Mouse (Mus musculus) brown adipose tissue, adult 24 weeks (tissue): ENCODE data around the gene Tpmt. TPM values are rescaled to one million over a fixed set of nuclear protein-coding genes. Genes with fewer than 3 reads are reported as not detected.

Experiments
- H3K27ac ChIP-seq: fragments of 200-500 bp; replicated peaks from 2 replicates; pipeline ENCODE4 v1.5.1; 2012; ENCODE audit warnings: low read depth, mild to moderate bottlenecking, low read length
- H3K4me1 ChIP-seq: fragments of 200-500 bp; 2 replicates; pipeline ENCODE4 v1.6.1; 2012; ENCODE audit warnings: low read length, mixed read lengths; ENCODE audit not compliant: control insufficient read depth, insufficient read depth, insufficient read length
- H3K4me3 ChIP-seq: fragments of 200-500 bp; 2 replicates; pipeline ENCODE4 v1.5.1; 2012; ENCODE audit warnings: low read depth, mild to moderate bottlenecking, low read length, moderate library complexity; ENCODE audit not compliant: insufficient read depth
- polyA plus RNA-seq: library from polyadenylated mRNA; stranded (reverse); fragments of >200 nt; gene quantifications from 2 replicates; pipeline ENCODE4 v1.2.4, GENCODE M21; 2012; ENCODE audit not compliant: missing spikeins, insufficient read depth, insufficient read length

Tpmt gene
- polyA plus RNA-seq, 1 experiment: 32.8 TPM

DNA sequence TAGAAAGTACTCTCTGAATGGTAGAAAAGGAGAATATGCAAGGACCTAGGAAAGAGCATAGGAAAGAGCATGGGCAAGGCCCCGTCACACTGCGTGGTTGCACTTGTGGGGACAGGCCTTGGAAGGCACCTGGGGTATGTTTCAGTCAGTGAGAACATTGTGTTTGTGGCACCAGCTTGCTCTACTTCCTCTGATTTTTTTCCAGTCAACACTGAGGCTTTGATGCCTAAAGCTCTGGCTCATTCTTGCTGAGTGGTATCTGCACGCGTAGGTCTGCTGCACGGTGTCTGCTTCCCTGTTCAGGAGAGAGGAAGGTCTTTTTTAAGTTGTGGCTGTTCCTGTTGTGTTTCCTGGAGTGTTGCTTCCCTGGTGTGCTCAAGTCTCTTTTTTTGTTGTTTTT, 12.2 kb upstream of the Tpmt start:
- H3K27ac ChIP-seq: no peak overlapping the region
- H3K4me3 ChIP-seq: no peak overlapping the region
- no peaks in the 10 kb centered on the region for H3K4me1 ChIP-seq

DNA sequence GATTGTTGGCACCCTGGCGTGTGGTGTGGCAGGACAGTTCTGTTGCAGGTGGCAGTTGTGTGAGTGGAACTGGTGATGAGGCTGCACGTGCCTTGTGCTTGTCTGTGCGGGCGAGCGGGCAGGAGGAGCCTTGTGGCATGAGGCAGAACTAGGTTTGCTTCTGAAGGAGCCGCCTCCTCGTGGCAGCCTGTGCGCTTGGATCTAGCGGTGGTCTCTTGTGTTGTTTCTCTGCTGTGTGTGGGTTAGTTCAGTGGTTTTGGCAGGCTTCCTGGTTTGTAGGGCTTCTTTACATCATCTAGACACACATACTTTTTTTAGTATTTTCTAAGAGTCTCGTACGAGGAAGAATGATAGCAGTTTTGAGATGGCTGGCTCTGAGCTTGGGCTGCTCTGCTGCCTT, 11.6 kb upstream of the Tpmt start:
- Histone ChIP-seq H3K27ac (no peak overlapping the region), H3K4me1 (no peaks in the 10 kb centered on the region), H3K4me3 (no peak overlapping the region)

DNA sequence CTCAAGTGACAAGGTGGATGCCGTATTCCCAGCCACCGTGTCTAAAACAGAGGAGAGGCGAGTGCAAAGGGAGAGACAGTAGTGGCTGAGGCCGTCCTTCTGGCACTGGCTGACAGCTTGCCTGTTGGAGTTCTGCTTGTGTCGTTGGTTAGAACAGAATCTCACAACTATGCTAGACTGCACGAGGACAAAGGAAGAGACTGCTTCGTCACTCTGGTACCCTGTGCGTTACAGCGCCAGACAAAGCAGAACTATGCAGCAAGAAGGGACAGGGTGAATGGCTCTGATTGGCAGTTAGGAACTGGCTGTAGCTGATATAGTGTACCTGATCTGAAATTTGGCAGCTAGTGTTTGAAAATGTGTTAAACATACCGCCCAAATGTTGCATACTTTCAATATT, 9.4 kb upstream of the Tpmt start:
- no peaks in the 10 kb centered on the region for H3K4me1 ChIP-seq
- H3K27ac ChIP-seq: no peak overlapping the region
- H3K4me3 ChIP-seq: no peak overlapping the region

DNA sequence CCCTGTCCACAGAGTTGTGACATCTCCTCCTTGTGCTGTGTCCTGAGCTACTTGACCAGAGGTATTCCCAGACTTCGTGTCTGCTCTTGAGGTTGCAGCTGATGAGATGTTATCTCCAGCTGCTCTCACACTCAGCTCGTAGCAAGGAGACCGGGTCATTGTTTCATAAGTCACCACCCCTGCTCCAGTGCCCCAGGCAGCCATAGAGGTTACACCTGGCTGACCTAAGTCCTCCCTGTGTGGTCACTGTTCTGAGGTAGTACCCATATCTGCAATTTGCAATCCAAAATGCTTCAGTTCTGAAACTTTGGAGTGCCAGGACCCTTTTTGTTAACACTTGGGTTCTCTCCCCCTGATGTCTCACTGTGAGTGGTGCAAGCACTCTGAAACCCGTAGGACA, 5.5 kb upstream of the Tpmt start:
- H3K27ac ChIP-seq: no peak overlapping the region

DNA sequence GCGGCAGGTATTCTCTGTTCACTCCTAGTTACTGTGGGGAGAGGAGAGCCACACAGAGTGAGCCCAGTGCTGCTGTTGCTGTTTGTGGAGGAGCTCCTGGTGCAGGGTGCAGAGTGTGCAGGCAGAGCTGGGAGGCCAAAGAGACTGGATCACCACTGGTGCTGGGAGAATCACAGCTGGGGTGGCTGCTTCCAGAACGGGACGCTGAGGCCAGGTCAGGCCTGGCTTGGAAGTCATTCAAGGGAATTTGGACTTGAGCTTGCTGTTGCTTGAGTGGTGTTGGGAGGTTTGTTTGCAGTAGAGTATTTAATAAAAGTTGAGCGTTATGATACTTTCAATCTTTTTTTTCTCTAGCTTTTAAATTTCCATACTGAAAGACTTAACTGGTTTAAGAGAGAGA, 3.5 kb upstream of the Tpmt start:
- Histone ChIP-seq H3K4me1 (0 out of 2 replicates have a peak, but pooled peaks cover 5% of the 10 kb centered on the region), H3K4me3 (no peak overlapping the region), H3K27ac (no peak overlapping the region)

More for the DNA sequence above, 5.5 kb upstream of the Tpmt start:
- no peak overlapping the region for H3K4me3 ChIP-seq
- no peaks in the 10 kb centered on the region for H3K4me1 ChIP-seq

DNA sequence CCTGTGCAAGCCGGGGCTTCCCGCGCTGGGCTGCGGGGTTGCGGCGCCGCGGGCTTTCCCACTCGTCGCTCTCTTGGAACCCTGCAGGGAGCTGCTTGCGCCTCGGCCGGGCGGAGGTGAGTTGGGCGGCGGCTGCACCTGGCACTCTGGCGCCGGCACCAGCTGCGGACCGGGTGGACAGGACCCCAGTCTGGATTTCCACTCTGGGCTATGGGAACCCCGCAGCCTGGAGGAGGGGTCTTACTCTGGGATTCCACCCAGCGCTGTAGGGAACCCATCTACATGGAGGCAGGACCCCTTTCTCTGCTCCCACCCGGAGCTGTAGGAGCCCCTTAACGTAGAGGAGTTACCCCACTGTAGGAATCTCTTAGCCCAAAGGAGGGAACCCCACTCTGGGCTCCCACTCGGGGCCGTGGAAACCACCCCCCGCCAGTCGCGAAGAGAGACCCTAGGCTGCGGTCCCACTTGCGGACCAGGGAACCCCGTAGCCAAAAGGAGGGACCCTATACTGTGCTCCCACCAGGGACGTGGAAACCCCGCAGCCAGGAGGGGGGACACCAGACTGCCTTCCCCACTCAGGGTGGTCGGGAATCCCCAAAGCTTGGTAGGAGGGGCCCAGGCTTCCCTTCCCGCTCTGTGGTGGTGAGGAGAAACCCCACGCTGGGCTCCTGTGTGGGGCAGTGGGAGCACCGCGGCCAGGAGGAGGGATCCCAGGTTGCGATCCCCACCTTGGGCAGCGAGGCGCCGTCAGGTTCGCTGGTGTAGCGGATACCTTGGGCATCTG, 512 bp downstream of the Tpmt start:
- H3K27ac ChIP-seq: no peak overlapping the region
- H3K4me1 ChIP-seq: 0 out of 2 replicates have a peak, but pooled peaks cover 5% of the 10 kb centered on the region
- peak overlapping the region; percentile 89 for H3K4me3 ChIP-seq

DNA sequence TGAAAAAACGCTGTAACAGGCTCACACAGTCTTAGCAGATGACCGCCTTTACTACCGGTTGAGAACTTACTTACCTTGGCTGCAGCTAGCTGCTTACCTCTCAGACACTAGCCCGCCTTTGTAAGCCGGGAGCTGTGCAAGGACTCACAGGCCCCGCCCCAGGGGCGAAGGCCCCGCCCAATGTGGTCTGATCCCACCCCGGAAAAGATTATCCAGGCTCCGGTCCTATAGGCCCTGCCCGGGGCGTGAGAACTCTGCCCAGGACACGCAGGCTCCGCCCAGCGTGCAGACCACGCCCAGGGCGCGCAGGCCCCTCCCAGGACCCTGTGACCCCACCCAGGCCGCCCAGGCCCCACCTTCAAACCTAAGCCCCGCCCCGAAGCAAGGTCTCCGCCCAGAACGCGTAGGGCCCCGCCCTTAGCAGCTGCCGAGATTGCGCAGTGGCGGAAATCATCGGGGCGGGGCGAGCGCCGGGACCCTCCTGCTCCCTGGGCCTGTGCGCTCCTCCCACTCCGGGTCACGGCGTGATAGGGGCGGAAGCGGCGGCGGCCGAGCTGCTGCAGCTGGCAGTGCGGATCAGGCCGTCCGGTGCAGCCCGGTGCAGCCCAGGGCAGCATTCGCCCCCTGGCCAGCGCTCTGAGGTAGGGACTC, 1.4 kb downstream of the Tpmt start, which contains the start of gene Kdm1b:
TSS of gene Kdm1b (plus strand) at position 470 of the 651 bp plus-strand sequence.
- 0 out of 2 replicates have a peak, but pooled peaks cover 5% of the 10 kb centered on the region for H3K4me1 ChIP-seq
- peak within 1 kb of the TSS; percentile 89 for H3K4me3 ChIP-seq
- no peak within 1 kb of the TSS for H3K27ac ChIP-seq

DNA sequence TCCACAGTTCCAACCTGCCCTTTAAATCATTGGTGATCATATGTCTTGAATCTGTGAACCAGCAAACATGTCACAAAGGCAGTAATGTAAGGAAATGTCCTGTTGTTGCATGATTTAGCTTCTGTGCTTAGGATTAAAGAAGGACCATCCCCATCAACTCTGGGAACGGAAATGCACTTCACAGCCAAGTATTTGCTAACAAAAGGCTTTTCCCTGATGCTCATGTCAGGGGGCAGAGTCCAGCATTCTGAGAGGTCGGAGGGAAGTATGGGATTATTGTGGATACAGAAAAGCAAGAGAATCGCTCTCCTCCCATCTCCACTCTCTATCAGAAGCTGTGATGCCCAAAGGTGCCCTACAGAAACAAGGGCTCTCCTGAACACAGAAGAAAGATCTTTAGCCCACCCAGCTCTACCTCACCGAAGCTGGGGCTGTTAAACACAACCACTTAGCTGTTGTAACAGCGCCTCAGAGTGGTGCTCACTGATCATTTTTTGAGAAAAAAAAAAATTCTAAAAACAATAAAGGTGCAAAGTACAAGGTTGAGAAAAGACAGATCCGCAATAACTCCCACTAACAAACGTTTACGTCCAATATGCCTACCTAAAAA, 2.4 kb downstream of the Tpmt start:
- Histone ChIP-seq H3K4me3 (peak overlapping the region; percentile 65; the same call in 1 of the 2 replicates), H3K27ac (no peak overlapping the region), H3K4me1 (0 out of 2 replicates have a peak, but pooled peaks cover 5% of the 10 kb centered on the region)

DNA sequence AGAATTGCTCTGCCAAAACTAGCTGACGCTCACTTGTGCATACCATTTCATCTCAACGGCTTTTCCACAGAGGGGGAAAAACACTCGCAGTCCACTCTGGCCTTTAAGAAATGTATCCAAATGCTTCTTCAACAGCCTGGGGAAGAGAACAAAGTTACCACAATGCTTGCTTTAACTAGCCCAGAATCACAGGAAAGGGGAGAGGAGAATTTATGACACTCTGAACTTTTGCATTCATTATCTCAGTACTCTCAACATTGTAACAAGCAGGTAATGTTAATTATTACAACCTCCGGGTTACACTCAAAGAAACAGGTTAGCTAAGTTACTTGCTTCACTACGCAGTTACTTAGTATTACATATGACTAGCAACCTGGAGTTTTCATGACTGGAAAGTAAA, 4.5 kb downstream of the Tpmt start:
- Histone ChIP-seq H3K27ac (no peak overlapping the region), H3K4me3 (no peak overlapping the region), H3K4me1 (0 out of 2 replicates have a peak, but pooled peaks cover 5% of the 10 kb centered on the region)

DNA sequence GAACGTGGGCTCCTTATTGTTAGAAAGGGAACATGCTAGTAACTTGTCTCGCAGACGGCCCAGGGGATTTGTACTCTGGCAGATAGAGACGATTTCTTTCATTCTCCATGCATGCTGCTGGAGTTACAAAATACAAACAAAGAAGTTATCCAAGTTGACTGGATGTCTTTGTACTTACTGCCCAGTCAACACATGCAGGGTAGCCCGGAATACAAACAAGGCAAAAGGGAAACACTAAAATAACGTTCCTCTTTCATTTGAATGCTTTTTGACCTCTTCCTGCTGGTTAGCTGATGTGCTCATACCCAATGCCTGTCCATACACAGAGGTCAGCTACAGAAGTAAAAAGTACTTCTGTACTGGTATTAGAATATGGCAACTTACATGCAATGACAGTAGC, 6.6 kb downstream of the Tpmt start:
- no peak overlapping the region for H3K27ac ChIP-seq
- H3K4me1 ChIP-seq: no peaks in the 10 kb centered on the region
- H3K4me3 ChIP-seq: no peak overlapping the region

DNA sequence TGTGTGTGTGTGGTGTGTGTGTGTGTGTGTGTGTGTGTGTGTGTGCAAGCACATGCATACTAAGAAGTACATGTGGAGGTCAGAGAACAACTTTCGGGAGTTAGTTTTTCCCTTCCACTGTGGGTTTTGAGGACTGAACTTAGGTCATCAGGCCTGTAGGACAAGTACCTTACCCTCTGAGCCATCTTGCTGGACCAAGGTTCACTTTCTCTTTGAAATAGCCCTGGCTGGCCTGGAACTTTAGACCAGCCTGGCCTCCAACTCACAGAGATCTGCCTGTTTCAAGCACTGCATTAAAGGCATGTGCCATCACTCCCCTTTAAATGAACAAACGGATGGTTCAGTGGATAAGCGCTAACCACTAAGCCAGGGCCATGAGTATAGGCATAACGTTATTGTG, 10.9 kb downstream of the Tpmt start:
- H3K4me1 ChIP-seq: no peaks in the 10 kb centered on the region
- H3K4me3 ChIP-seq: no peak overlapping the region
- H3K27ac ChIP-seq: no peak overlapping the region

DNA sequence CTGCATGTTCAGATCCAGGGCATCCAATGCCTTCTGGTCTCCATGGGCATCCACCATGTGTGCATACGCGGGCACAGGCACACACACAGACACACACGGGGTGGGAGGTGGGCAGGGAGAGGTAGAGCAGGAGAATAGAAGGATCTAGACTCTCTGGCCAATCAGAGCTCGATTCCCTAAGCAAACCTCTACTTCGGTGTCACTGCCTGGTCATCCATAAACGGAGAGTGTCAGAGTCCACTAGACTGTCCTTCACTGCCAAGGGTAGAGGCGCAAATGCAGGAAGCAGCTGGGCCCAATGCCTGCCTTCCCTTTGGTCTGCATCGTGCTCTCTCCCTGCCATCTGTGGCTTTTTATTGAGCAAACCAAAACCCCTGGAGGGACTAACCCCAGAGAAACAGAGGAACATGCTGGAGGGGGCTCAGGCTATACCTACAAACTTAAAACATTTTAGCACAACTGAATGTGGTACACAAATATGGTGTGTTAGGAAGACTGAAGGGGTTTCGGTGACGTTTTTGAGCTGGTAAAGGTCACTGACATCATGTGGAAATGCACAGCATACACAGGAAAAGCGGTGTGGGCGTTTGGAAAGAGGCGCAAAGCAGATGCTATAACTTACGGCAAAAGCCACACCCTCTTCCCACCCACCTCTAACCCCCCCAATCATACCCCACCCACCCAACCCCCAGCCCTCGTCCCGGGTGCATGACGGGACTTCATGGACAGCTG, 14.0 kb downstream of the Tpmt start:
- Histone ChIP-seq H3K4me1 (no peaks in the 10 kb centered on the region), H3K27ac (no peak overlapping the region), H3K4me3 (no peak overlapping the region)

DNA sequence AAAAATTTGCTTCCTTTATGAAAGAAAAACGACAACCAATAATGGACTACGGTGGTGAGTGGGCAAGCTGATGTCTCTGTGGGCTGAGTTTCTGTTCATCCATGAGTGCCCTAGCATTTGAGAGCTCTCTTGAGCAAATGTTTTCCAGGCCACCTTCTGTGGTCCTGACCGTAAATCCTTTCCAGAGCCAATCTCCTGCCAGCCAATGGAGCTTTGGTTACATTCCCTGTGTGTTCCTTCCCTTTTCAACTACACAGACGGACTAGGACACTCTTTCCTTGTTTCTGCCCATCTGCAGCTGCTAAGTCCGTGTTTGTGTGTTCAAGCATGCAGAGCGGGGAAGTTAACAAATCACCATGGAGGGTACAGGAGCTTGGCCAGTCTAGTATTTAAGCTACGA, 23.7 kb downstream of the Tpmt start:
- no peak overlapping the region for H3K4me3 ChIP-seq
- H3K4me1 ChIP-seq: no peaks in the 10 kb centered on the region
- no peak overlapping the region for H3K27ac ChIP-seq

DNA sequence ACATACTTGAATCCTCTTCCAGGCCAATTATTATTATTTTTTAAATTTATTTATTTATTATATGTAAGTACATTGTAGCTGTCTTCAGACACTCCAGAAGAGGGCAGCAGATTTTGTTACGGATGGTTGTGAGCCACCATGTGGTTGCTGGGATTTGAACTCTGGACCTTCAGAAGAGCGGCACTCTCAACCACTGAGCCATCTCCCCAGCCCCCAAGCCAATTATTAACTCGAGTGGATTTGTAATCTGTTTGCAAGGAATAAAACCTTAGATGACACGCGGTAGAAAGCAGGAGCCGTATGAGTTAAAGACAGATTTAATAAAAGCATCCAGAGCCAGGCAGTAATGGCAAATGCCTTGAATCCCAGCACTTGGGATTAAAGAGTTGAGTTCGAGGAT, 24.8 kb downstream of the Tpmt start:
- no peak overlapping the region for H3K4me3 ChIP-seq
- no peaks in the 10 kb centered on the region for H3K4me1 ChIP-seq
- no peak overlapping the region for H3K27ac ChIP-seq

DNA sequence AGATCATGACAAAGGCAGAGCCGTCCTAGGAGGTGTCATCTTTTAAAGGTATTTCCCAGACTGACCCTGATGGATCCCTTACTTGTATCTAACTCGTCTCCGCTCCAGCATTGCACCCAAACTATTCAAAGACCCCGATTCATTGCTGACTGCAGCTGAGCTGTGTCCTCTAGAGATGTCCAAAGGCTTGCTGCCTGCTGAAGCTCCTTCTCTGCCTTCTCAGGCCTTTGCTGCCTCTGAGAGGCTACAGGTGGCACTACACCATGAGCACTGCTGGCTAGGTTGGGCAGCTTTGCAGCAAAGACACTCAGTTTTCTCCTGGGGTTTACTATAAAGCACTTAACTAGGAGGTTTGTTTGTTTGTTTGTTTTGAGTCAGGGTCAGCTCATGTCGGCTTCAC, 27.3 kb downstream of the Tpmt start:
- no peak overlapping the region for H3K27ac ChIP-seq
- no peaks in the 10 kb centered on the region for H3K4me1 ChIP-seq
- no peak overlapping the region for H3K4me3 ChIP-seq
